Mouse (Mus musculus) limb, embryonic 13.5 days (tissue): ENCODE data around the gene Fcgbp. TPM values are rescaled to one million over a fixed set of nuclear protein-coding genes. Genes with fewer than 3 reads are reported as not detected.

Experiments
- ATAC-seq: fragments of 200-750 bp; cut with Nextera tagmentation; 2 replicates; pipeline ENCODE4 v1.8.0; 2017; ENCODE audit warnings: low read depth, moderate number of reproducible peaks, moderate TSS enrichment; ENCODE audit not compliant: low FRiP score
- H3K27ac ChIP-seq: fragments of 300-500 bp; sonication (generic); 2 replicates; pipeline ENCODE4 v1.5.1; 2015; ENCODE audit warnings: inconsistent platforms, mild to moderate bottlenecking, moderate library complexity
- H3K27me3 ChIP-seq: fragments of 300-500 bp; sonication (generic); 2 replicates; pipeline ENCODE4 v1.6.1; 2015; ENCODE audit warnings: mild to moderate bottlenecking, inconsistent platforms
- H3K36me3 ChIP-seq: fragments of 300-500 bp; sonication (generic); 2 replicates; pipeline ENCODE4 v1.6.1; 2015; ENCODE audit warnings: inconsistent platforms, mild to moderate bottlenecking, moderate library complexity
- H3K4me1 ChIP-seq: fragments of 300-500 bp; sonication (generic); 2 replicates; pipeline ENCODE4 v1.6.1; 2015; ENCODE audit warnings: inconsistent platforms
- H3K4me2 ChIP-seq: fragments of 300-500 bp; sonication (generic); replicated peaks from 2 replicates; pipeline ENCODE4 v1.6.1; 2015; ENCODE audit warnings: inconsistent platforms, mild to moderate bottlenecking, moderate library complexity
- H3K4me3 ChIP-seq: fragments of 300-500 bp; sonication (generic); 2 replicates; pipeline ENCODE4 v1.5.1; 2015; ENCODE audit warnings: moderate library complexity, mild to moderate bottlenecking, inconsistent platforms
- H3K9ac ChIP-seq: fragments of 300-500 bp; sonication (generic); 2 replicates; pipeline ENCODE4 v1.6.1; 2015; ENCODE audit warnings: mild to moderate bottlenecking, inconsistent platforms
- H3K9me3 ChIP-seq: fragments of 300-500 bp; sonication (generic); 2 replicates; pipeline ENCODE4 v1.6.1; 2016; ENCODE audit warnings: inconsistent platforms
- WGBS: fragments of 180-500 bp; shearing (Covaris S2); methylation state at CpG from one replicate; pipeline ENCODE4 v1.1.7; 2015; 5-methylcytosine and 5-hydroxymethylcytosine counted together
- polyA plus RNA-seq: library from polyadenylated mRNA; unstranded; fragments of >200 nt; fragmentation: Nextera tagmentation; extraction: Ambion mirVana; gene quantifications from 2 replicates; pipeline ENCODE4 v1.2.1, GENCODE M21; 2015

Gene Fcgbp
- 0.37 and 0.74 TPM in 2 replicates for polyA plus RNA-seq

DNA sequence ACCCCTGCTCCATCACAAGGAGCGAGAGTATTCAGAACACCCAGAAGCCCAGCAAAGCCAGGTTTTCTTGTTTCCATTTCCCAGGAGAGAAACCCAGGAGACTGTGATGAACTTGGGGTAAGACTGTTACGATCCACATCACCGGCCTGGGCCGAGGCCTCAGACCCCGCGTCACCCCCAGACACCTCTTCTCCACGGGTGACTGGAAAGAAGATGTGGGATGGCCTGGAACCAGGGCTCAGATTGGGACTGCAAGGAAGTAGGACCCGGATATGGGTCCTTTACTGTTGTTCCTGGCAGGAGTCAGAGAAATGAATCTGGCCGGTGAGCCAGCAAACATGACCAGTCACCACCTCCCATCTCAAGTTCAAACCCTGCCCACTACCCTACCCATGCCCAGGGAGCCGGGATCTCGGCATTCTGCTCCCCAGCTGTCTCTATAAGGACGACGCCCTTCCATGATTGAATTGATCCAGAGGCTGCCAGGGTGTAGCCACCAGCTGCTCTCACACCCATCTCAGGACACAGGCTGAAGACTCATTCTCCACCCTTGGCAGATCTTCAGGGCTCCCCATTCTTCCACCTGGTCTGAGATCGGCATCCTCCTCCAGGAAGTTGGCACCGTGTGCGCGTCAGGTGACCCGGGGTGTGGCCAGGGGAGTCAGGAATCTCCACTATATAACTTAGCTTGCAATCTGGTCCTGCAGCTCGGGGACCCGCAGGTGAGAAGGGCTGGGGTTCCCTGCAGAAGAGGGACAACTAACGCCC is at the start of gene Fcgbp:
Fcgbp (plus strand) TSS at position 706 of the 768 bp plus-strand sequence.
- Histone ChIP-seq H3K27ac (no peak within 1 kb of the TSS), H3K4me3 (no peak within 1 kb of the TSS), H3K4me1 (0 out of 2 replicates have a peak, but pooled peaks cover 7% of the 10 kb centered on the region), H3K27me3 (no peaks in the 10 kb centered on the region), H3K36me3 (no peaks in the 10 kb centered on the region), H3K9me3 (no peaks in the 10 kb centered on the region), H3K9ac (no peak within 1 kb of the TSS), H3K4me2 (no peak within 1 kb of the TSS)
- no peak for ATAC-seq
- WGBS, result 87% methylated on average over 21 of the region's 21 CpGs

DNA sequence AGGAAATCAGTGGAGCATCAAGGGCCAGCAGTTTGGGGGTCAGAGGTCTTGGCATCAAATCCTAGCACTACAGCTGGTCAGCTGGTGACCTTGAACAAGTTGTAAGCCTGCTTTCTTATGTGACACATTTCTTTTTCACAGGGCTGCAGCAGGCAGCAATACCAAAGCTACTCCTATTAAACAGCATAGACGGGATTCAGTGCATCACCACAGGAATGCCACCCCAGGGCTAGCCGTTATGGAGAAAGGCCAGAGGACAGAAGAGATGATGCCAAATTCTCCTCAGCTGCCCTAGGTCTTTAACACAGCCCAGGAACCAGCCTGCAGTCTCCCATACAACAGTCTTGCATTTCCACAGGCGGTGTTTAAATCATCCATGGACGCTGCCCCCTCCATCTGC is 26.5 kb upstream of the Fcgbp start:
- Histone ChIP-seq H3K4me2 (no peak overlapping the region), H3K4me3 (no peak overlapping the region), H3K36me3 (peaks cover 93% of the 10 kb centered on the region), H3K9me3 (no peaks in the 10 kb centered on the region), H3K27ac (no peak overlapping the region), H3K9ac (no peak overlapping the region), H3K4me1 (peaks cover 14% of the 10 kb centered on the region), H3K27me3 (no peaks in the 10 kb centered on the region)
- 90% methylated on average over 4 of the region's 4 CpGs for WGBS
- no peak for ATAC-seq

DNA sequence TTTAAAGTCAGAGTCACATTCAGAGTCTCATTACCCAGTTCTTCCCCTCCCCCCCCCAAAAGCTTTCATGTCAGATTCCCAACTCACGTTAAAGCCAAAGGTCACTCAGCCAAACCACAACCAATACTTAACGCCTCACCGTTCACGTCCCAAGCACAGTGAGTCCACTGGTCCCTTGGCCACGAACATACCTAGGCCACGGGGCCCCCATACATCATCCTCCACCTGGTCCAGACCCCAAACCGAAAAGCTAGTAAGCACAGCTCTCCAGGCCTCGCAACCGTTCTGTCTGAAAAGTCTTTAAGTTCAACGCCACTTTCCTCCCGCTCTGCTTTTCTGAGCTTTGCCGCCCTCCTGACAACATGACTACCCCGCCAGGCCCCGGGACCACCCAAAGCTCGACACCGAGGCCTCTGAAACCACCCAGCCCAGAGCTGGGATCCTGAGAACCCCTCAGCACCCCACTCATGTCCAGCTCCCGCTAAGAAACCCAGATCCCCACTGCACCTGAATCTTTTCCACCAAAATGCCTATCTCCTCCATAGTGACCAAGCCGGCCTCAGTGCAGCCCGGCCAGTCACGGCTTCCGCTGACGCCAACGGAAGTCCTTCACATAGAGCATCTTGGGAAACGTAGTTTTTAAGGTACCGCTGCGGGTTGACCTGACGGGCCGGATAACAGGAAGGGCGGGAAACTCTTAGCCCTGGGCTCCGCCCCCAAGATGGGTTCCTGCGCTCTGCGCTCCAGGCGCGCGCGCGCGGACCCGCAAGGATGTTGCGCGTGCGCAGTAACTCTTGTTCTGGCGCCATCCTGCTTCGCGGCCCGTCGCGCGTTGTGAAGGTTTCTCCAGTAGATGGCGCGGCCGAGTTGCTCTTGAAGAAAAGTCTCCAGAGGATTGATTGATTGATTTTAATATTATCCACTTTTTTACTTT is 21.3 kb upstream of the Fcgbp start, which contains the start of gene Psmc4:
Psmc4 (minus strand) TSS at position 626 of the 934 bp plus-strand sequence.
- peak; percentile 97 for ATAC-seq
- peak within 1 kb of the TSS; percentile 88 for H3K9ac ChIP-seq
- no peaks in the 10 kb centered on the region for H3K27me3 ChIP-seq
- H3K4me1 ChIP-seq, result peaks cover 19% of the 10 kb centered on the region
- H3K4me3 ChIP-seq, result peak within 1 kb of the TSS; percentile 81
- H3K4me2 ChIP-seq, result peak within 1 kb of the TSS; percentile 83
- peaks cover 41% of the 10 kb centered on the region for H3K36me3 ChIP-seq
- H3K9me3 ChIP-seq, result no peaks in the 10 kb centered on the region
- under 1% methylated on average over 52 of the region's 52 CpGs for WGBS
- H3K27ac ChIP-seq, result no peak within 1 kb of the TSS; the same call in 1 of the 2 replicates

- peak overlapping the region; percentile 81 for H3K4me3 ChIP-seq
- no peaks in the 10 kb centered on the region for H3K9me3 ChIP-seq
- peak overlapping the region; percentile 59 for H3K9ac ChIP-seq
- H3K4me2 ChIP-seq, result peak overlapping the region; percentile 54
- ATAC-seq, result no peak
- WGBS, result 62% methylated on average over 17 of the region's 17 CpGs
- H3K36me3 ChIP-seq, result peaks cover 32% of the 10 kb centered on the region
- no peaks in the 10 kb centered on the region for H3K27me3 ChIP-seq
- peaks cover 19% of the 10 kb centered on the region for H3K4me1 ChIP-seq
- H3K27ac ChIP-seq, result no peak overlapping the region
These were observed 20.5 kb upstream of the Fcgbp start for GRCm38 (mm10) chr7:28050584-28050983.

GRCm38 (mm10) chr7:28053046-28053930 is 17.7 kb upstream of the Fcgbp start:
- Histone ChIP-seq H3K27me3 (no peaks in the 10 kb centered on the region), H3K27ac (no peak overlapping the region), H3K36me3 (peaks cover 5% of the 10 kb centered on the region), H3K4me3 (no peak overlapping the region), H3K4me2 (no peak overlapping the region), H3K9me3 (no peaks in the 10 kb centered on the region), H3K4me1 (peaks cover 15% of the 10 kb centered on the region), H3K9ac (no peak overlapping the region)
- no peak for ATAC-seq
- 80% methylated on average over 6 of the region's 6 CpGs for WGBS

DNA sequence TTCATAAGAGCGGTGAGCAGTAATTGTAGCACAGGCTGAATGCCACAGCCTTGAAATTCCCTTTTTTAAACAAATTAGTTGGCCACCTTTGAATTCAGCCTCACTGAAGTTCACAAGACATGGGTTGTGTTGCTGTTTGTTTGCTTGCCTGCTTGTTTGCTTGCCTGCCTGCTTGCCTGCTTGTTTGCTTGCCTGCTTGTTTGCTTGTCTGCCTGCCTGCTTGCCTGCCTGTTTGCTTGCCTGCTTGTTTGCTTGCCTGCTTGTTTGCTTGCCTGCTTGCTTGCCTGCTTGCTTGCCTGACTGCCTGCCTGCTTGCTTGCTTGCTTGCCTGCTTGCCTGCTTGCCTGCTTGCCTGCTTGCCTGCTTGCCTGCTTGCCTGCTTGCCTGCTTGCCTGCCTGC is 11.1 kb upstream of the Fcgbp start:
- no peaks in the 10 kb centered on the region for H3K4me1 ChIP-seq
- no peaks in the 10 kb centered on the region for H3K27me3 ChIP-seq
- peaks cover 4% of the 10 kb centered on the region; the same call in 1 of the 2 replicates for H3K9me3 ChIP-seq
- ATAC-seq, result no peak
- H3K27ac ChIP-seq, result no peak overlapping the region
- H3K4me3 ChIP-seq, result no peak overlapping the region
- no peaks in the 10 kb centered on the region for H3K36me3 ChIP-seq
- WGBS, result 89% methylated on average over 1 of the region's 1 CpGs
- H3K4me2 ChIP-seq, result no peak overlapping the region
- no peak overlapping the region for H3K9ac ChIP-seq

DNA sequence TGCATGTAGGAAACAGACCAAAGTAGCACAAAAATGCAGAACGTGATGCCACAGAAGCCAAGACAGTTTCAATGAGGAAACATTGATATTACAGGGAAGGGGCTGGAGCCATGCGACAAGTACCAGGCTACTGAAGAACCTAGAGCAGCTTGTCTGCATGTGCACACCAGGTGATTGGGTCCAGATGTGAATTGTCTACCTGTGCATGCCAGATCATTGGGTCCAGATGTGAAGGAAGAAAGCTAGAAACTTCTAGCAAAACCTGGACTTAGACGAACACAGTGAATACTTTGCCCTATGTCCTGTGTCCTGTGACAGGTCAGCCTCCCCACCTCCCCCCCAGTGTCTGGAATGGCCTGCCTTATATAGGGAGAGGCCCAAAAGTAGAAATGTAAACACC is 2.4 kb upstream of the Fcgbp start:
- 38% methylated on average over 3 of the region's 3 CpGs for WGBS
- Histone ChIP-seq H3K4me3 (no peak overlapping the region), H3K36me3 (no peaks in the 10 kb centered on the region), H3K27ac (no peak overlapping the region), H3K27me3 (no peaks in the 10 kb centered on the region), H3K9me3 (no peaks in the 10 kb centered on the region), H3K4me1 (0 out of 2 replicates have a peak, but pooled peaks cover 7% of the 10 kb centered on the region), H3K4me2 (no peak overlapping the region), H3K9ac (no peak overlapping the region)
- no peak for ATAC-seq

DNA sequence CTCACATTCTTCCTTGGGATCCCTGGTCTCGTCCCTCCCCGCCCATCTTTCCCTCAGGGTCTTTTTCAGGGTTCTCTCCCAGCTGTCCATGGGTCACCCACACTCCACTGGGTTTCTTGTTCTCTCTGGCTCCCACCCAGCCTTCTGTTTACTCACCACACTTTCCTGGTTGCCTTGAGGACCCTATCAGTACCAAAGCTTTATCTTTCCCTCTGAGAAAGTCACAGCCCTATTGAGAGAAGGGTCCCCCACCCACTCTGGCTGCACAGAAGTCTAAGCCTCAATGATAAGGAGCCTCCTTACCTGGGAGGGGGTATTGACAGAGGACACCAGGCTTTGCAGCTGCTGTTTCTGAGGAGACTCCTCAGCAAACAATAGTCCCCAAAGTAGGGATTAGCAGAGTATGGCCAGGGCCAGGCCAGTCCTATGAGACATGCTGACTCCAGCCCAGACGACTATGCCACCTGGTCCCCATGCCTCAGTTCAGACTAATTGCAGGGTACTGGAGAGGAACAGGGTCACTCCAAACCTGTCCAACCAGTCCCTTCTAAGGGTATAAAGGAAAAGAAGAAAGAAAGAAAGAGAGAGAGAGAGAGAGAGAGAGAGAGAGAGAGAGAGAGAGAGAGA is 1.4 kb upstream of the Fcgbp start:
- no peaks in the 10 kb centered on the region for H3K27me3 ChIP-seq
- H3K27ac ChIP-seq, result no peak overlapping the region
- WGBS, result 46% methylated on average over 3 of the region's 3 CpGs
- H3K4me3 ChIP-seq, result no peak overlapping the region
- H3K36me3 ChIP-seq, result no peaks in the 10 kb centered on the region
- H3K9me3 ChIP-seq, result no peaks in the 10 kb centered on the region
- no peak overlapping the region for H3K4me2 ChIP-seq
- no peak overlapping the region for H3K9ac ChIP-seq
- no peak for ATAC-seq
- 0 out of 2 replicates have a peak, but pooled peaks cover 7% of the 10 kb centered on the region for H3K4me1 ChIP-seq

GRCm38 (mm10) chr7:28084215-28084614 is 13.2 kb downstream of the Fcgbp start:
- peaks cover 8% of the 10 kb centered on the region; the same call in 1 of the 2 replicates for H3K4me1 ChIP-seq
- H3K4me3 ChIP-seq, result no peak overlapping the region
- H3K4me2 ChIP-seq, result no peak overlapping the region
- H3K27ac ChIP-seq, result no peak overlapping the region
- H3K36me3 ChIP-seq, result no peaks in the 10 kb centered on the region
- H3K9me3 ChIP-seq, result no peaks in the 10 kb centered on the region
- no peak overlapping the region for H3K9ac ChIP-seq
- 46% methylated on average over 7 of the region's 7 CpGs for WGBS
- ATAC-seq, result 0 out of 2 replicates have a peak, but pooled peaks have one; percentile 32
- no peaks in the 10 kb centered on the region for H3K27me3 ChIP-seq

DNA sequence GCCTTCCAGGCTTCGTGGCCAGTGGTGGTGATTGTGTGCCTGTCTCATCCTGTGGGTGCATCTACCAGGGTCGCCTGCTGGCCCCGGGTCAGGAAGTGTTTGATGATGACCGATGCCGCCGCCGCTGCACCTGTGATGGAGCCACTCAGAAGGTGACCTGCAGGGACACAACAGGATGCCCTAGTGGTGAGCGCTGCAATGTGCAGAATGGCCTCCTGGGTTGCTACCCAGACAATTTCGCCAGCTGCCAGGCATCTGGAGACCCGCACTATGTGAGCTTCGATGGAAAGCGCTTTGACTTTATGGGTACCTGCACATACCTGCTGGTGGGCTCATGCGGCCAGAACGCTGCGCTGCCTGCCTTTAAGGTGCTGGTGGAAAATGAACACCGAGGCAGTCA is 15.2 kb downstream of the Fcgbp start:
- H3K27ac ChIP-seq, result no peak overlapping the region
- WGBS, result 77% methylated on average over 16 of the region's 16 CpGs
- no peaks in the 10 kb centered on the region for H3K27me3 ChIP-seq
- no peak overlapping the region for H3K4me2 ChIP-seq
- H3K9ac ChIP-seq, result no peak overlapping the region
- no peaks in the 10 kb centered on the region for H3K36me3 ChIP-seq
- no peak overlapping the region for H3K4me3 ChIP-seq
- H3K4me1 ChIP-seq, result peaks cover 8% of the 10 kb centered on the region; the same call in 1 of the 2 replicates
- H3K9me3 ChIP-seq, result no peaks in the 10 kb centered on the region
- ATAC-seq, result no peak

- no peak for ATAC-seq
- 0 out of 2 replicates have a peak overlapping the region, but pooled peaks have one; percentile 25 for H3K9ac ChIP-seq
These were observed 22.5 kb downstream of the Fcgbp start for GRCm38 (mm10) chr7:28093541-28093940.

More at GRCm38 (mm10) chr7:28093541-28093940, 22.5 kb downstream of the Fcgbp start:
- Histone ChIP-seq H3K27ac (no peak overlapping the region), H3K36me3 (no peaks in the 10 kb centered on the region), H3K27me3 (peaks cover 5% of the 10 kb centered on the region; the same call in 1 of the 2 replicates), H3K4me1 (peaks cover 6% of the 10 kb centered on the region), H3K4me3 (no peak overlapping the region), H3K4me2 (no peak overlapping the region), H3K9me3 (no peaks in the 10 kb centered on the region)
- 33% methylated on average over 11 of the region's 11 CpGs for WGBS
